Mouse (Mus musculus) frontal cortex, postnatal 14 days (tissue): ENCODE results near the gene Il5.
A peak's percentile ranks its signal among the peaks of the same experiment; 100 is the strongest.

Experiments used
- DNase-seq, 2 experiments: peaks; one replicate each; pipeline ENCODE4 v3.0.0; 2022; ENCODE audit warnings: low spot score in 2 of 2

Gene Il5

DNA sequence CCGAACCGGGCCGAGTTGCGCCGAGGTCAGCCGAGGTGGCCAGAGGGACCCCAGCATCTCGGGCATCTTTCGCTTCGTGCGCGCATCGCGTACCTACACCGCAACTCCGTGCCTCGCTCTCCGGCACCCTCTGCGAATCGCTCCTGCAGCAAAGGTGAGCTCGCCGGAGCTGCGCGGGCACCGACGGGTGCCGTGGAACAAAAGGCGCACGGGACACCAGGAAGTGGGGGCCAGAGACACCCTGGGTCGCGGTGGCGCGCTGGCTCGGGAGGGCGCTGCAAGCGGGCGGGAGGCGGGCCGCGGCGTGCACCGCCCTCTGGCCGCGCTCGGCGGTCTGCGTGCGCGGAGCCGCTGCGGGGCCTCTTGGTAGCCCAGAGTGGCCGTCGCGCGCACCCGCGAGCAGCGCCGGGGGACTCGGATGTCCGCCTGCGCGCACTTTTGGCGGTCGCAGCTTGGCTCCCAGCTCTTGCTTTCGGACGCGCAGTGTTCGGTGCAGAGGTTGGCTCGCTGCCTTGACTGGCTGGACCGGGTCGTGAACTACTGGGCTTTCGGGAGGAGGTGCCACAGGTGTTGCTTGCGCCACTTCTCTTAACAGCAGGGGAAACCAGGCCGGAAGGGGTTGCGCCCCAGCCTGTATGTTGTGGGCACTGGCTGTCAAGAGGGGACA, 49.7 kb downstream of the Il5 start:
- DNase-seq: peak in 1 of 2 experiments; percentile 29

DNA sequence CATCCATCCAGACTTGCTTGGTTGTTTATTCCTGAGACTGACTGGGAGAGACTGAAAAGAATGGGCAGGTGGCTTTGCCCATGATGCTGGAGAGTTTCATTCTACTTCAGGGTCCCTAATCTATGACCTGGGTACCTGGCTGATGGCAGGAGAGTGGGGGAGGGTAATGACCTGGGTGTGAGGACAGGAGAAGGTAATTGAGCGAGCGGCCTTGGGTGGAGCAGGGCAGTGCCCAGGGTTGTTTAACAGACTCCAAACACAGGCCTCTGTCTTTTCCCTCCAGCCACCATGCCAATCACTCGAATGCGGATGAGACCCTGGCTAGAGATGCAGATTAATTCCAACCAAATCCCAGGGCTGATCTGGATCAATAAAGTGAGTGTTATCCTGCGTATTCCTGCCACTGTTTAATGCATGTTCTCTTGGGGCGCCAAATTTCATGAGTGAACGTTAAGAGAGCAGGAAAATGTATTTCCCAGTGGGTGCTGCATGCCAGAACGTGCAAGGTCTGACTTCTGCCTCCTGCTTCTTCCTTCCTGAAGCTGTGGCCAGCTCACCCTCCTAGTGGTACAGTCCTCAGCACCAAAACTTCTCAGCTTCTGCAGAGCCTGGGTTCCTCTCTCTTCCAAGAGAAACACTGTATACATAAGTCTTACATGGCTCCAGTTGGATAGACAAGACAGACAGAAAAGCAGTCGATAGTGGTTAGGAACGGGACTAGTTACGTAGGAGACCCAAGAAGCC, 50.6 kb downstream of the Il5 start:
- no peak for DNase-seq

GRCm38 (mm10) chr11:53772536-53772935, 51.9 kb downstream of the Il5 start:
- no peak for DNase-seq

GRCm38 (mm10) chr11:53773087-53773486, 52.5 kb downstream of the Il5 start, which contains the start of gene Gm17334:
Gene Gm17334, minus strand, starts transcription at chr11:53773187.
- DNase-seq: no peak

DNA sequence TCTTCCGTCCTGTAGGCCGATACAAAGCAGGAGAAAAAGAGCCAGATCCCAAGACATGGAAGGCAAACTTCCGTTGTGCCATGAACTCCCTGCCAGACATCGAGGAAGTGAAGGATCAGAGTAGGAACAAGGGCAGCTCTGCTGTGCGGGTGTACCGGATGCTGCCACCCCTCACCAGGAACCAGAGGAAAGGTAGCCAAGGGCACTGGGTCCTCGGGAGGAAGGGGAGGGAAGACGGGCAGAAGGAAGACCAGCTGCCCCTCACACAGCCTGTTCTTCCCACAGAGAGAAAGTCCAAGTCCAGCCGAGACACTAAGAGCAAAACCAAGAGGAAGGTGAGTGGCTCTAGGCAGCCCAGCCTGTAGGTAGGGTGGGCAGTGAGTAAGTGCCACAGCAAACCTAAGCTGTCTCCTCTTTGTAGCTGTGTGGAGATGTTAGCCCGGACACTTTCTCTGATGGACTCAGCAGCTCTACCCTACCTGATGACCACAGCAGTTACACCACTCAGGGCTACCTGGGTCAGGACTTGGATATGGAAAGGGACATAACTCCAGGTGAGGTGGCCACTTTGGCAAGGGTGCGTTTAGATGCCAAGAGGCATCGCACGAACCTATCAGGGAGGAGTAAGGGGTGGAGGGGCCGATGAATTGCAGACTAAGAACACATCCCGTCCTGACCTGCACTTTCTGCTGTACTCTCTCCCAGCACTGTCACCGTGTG, 53.2 kb downstream of the Il5 start:
- no peak for DNase-seq
